Mouse (Mus musculus) ES-CJ7 (cell line): ENCODE measurements around the gene Lhfp.

ENCODE experiments used
- DNase-seq: peaks from one replicate; pipeline ENCODE4 v3.0.0; 2011; ENCODE audit warnings: low read depth, low spot score

The Lhfp gene

DNA sequence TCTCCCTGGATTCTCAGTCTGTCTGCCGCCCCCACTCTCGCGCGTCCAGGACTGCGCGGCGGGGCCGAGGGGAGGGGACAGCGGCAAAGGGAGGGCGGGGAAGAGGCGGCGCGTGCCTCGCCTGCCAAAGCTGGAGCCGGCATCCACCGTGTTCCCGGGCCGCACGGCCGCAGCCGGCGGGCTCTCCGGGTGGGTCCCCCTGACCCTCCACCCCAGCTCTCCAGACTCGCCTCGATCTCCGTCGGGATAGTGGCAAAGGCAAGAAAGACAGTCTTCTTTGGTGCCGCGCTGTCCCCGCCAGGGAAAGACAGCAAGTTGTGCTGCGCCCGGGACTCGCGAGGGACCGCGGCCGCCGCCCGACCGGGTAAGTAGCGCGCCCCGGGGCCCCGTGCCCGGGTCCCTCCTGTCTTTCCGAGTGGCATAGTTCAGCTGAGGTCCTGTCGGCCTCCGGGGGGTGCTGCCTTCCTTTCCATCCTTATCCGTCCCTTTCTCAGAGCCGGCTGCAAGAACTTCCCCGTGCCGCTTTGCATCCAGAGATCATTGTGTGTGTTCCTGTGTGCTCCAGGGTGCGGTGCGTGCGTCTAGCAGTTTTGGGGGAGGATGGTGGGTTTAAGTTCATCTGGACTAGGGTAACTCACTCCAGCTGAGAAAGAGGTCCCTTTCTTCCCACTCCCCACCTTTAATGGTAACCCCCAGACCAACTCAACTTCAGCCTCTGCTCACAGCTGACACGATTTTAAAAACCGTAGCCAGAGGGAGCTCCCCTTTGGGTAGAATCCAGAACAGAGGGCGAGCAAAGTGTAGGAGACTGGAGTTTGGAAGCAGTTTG is at the start of gene Lhfp:
TSS of gene Lhfp (plus strand) at position 118 of the 829 bp plus-strand sequence.
- peak; percentile 52 for DNase-seq

DNA sequence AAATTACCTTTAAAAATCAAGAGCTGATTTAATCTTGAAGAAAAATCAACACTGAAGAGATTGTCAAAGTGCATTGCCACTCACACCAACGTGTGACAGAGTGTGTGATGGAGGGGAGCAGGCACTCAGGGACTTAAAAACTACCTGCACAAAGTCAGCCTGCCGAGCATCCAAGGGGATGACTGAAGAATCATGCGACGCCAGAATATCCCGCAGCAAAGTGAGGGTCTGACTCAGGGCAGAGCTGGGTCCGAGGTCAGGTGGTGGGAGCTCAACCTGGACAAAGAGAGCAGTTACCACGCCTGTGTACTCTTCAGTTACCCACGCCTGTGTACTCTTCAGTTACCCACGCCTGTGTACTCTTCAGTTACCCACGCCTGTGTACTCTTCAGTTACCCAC is 48.0 kb upstream of the Lhfp start:
- DNase-seq: no peak

DNA sequence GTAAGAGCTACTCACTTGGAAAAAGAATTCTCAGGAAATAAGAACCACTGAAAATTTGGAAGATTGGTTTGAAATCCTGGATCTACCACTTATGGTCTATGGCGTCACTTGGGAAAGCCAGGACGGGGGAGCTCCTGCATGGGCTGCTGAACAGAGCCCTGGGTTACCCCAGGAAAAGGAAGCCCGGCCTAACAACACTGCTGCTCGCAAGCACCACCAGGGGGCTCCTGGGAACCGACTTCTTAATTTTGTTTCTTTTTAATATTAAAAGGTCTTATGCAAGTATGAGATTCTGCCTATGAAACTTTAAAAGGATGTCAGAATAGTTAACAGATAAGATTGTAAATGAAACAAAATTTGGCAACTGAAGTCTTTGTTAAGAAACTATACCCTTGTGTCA is 46.7 kb upstream of the Lhfp start:
- no peak for DNase-seq

DNA sequence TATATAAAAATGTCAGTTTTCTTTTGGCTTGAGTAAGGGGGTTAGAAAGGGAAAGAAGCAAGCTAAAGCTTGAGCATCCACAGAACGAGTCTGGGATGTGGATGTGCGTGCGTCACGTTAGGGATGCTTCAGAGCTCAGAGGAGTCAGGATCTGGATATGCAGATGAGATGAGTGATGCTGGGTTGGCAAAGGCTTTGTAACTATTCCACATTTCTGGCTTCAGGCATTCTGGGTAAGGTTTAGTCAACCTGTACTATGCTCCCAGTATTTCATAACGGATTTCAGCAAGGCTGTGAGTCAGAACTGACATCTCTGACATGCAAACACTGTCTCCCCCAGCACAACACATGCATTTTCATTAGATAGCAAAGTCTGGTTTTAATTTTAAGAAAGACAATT is 44.7 kb upstream of the Lhfp start:
- no peak for DNase-seq

DNA sequence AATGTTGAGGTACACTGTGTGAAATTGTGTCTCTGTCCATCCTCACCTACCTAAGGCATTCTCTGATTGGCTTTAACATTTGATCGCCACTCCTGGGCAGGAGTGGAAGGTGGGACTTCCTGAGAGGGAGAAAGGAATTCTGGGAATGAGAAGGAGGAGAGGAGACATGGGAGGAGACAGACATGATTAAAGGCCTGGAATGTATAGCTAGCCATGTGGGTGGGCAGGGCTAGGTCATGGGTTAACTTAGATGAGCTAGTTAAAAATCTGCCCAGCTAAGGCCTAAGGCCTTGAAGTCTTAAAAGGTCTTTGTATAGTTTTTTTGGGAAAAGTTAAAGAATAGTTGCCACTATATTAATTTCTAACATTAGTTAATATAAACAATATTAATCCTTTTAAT is 43.9 kb upstream of the Lhfp start:
- no peak for DNase-seq

DNA sequence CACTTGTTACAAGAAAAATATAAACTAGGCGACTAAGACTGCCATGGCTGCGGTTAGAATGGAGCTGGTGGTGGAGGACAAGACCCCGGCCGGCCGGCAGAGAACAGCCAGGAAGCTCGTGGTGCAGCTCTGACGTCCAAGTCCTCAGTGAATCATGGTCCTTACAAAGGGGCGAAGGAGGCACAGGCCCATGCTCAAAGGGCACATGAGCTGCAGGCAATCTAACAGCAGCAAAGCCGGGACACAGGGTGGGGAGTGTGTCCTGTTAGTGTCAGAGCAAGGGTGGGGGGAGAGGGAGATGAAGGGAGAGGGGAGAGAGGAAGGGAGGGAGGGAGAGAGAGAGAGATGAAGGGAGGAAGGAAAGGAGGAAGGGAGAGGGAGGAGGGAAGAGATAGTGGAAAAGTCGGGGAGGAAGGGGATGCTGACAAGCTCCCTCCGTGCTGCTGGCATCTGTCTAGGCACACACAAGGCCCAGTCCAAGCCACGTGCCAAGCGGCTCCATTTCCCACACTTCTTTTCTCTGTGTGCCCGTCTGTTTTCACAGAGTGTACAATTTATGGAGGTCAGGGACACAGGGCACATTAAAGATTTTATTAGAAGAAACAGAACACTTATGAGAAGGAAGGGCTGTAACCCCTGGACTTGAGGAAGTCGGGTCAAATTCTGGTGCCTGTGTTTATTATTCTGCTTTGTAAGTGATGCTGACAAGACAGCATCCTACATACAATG is 42.1 kb upstream of the Lhfp start:
- DNase-seq: no peak

DNA sequence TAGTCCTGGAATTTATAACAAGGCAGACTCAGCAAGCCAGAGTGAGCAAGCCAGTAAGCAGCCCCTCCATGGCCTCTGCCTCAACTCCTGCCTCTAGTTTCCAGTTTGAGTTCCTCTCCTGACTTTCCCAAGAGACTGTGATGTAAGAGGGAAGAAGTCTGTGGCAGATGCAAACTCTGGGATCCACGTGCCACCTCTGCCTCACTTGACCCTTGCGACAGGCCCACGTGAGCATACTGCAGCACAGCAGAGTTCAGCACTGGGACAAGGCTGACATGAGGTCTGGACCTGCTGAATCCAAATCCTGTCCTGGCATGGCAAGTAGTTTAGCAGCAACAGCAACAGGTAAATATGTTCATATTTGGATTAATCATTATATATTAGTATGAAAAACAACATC is 41.3 kb upstream of the Lhfp start:
- no peak for DNase-seq

DNA sequence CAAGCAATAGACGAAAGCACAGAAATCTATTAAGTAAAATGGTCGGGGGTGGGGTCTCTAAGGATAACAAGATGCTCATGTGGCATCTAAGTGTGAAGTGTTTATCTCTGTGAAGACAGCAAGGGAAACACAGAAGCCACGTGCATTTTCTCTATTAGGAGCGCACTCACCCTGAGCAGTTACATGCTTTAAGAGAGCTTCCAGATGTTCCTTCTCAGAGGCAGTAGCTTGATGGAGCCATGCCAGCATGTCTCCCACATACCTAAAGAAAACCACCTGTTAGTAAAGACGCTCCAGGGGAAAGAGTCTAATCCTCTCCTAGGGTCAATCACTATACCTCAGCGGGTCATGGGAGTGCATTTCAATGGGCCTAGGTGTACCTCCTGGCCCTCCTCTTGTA is 39.3 kb upstream of the Lhfp start:
- DNase-seq: no peak

DNA sequence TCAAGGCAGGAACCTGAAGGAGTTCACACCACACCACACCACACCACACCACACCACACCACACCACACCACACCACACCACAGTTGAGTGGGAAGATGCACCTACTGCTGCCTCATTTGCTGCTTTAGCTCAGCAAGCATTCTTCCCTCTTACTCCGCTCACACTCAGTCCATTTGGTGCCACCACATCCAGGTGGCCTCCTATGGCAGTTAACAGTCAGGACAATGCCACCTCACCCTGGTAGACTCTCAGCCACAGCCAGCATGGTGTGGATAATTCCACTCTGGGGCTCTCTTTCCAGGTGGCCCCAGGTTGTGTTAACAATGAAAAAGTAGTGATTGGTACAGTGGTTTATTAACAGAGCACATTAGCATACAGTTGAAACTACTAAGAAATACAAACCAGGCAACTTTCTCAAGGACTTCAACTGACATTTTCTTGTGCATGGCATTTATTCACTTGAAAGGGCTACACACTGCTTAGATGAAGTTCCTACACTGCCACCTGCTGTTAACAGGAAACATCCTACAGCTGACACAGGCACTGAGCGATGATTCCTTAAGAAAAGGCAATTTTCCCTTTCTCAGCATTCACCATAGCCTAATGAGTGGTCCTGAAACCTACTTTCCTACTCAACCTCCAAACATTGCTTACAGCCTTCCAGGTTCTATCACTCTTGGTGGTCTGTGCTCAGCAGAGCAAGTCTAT is 36.8 kb upstream of the Lhfp start:
- peak; percentile 55 for DNase-seq

DNA sequence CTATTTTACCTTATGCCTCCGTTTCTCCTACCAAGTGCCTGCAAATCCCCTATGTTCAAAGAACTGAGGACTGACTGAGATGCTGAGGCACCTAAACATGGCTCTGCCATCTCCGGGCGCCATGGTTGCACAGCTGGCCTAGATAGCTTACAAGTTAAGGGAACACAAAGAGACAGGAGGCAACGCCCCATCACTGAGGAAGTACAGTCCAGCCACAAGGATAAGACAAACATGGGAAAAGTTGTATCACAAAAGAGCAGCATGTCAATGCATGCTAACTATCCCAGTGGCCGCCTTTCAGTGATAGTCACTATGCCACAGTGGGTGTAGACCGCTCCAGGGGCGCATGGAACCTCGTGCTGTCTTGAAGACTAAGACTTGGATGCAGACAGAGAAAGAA is 33.9 kb upstream of the Lhfp start:
- no peak for DNase-seq

DNA sequence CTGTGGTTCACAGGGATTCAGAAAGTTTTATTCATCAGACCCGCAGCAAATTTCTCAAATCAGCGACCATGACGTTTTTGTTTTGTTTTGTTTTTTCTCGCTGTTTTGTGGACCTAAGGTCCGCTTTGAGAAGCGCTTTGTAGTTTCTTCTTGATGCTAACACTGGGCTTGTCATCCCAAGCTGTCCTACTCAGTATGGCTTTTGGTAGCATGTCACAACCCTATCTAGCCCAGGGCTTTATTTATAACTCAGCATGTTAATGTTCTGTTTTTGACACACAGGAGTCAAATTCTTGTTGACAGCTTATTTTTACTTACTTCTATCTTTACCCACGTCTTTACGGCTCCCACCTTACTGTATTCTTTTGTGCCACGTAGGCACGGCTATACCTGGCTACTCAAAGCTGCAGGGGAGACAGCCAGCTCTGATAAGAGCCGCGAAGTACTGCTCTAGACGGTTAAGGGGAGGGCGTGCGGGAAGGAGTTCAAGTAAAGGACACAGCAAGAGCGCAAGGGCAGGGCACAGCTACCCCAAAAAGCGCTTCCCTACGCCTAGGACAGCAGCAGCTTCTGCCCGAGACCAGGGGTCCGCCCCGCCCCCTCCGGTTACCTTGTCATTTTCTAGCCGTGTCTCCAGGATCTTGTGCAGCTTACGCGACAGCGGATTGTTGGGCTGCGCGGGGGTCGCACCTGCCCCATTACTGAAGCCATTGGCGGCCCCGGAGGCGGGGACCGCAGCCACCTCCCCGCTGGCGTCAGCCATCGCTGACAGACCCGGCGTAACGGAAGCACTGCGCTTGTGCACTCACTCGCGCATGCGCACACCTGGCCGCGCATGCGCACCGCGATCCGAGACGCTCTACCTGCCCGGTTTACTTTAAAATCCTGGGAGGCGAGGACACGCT is 24.6 kb upstream of the Lhfp start, which contains the start of gene Cog6:
TSS of gene Cog6 (minus strand) at position 802 of the 905 bp plus-strand sequence.
- peak; percentile 92 for DNase-seq

DNA sequence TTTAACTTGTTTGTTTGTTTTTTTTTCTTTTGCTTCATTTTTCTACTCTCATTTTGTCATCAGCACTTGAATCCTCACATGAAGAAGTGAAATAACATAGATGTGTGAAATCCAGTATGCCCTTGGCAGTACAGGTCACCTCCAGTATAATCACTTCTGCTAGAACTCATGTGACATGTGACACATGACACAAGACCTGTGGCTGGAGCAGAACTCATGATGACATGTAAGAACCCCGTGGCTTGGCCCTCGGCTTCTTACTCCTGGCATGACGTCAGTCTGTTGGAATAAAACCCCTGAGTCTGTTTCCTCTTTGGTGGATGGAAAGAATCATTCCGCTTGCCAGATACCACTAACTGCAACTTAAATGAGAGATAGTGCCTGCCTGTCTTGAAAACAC is 14.0 kb upstream of the Lhfp start:
- DNase-seq: no peak

DNA sequence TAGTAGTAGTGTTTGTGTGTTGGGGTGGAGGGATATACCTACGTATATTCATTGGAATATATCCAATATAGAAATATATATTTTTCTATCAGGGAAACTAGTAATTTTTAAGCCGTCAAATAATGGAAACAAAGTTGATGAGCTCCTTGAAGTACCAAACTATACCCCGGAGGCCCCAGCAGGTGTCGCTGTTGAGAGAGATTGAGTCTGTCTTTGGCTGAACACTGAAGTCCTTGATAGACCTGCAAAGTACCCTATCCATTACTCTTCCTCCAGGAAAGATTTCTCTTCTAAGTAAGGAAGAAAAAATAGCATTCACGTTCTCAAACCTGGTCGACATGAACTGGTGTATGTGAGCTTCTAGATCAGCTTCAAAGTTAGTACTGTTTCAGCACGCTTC is 12.3 kb upstream of the Lhfp start:
- peak; percentile 79 for DNase-seq

DNA sequence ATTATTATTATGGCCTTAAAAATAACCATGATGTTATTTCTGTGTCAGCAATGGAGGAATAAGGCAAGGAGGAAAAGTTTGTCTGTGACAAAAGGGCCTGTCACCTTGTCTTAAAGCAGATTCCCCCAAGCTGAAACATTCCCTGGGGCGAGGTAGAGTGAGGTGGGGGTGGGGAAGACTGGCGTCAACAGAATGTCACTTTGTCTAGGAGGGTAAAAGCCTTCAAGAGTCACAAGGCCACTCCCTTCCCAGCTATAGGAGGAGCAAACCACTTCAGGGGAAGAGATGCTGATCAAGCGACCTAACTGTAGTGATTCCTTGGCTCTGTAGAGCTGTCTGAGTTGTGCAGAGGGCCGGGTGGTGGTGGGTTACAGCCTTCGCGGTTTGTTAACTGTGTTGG is 9.7 kb upstream of the Lhfp start:
- DNase-seq: peak; percentile 53

DNA sequence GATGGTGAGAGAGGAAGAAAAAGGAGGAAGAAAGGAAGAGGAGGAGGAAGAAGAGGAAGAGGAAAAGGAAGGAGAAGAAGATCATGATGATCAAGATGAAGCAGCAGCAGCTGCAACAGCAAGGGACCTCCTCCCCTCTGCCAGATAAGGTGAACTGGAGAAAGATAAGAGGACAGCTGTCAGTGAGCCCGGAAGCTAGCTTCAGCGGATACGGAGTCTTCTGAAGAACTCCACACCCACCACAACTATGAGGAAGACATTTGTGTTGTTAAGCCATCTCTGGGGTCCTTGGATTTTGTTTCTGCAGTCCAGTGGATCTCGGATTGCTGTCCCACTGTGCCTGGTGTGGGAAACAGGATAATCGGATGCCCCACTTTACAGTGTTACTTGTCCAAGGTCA is 8.9 kb upstream of the Lhfp start:
- no peak for DNase-seq

DNA sequence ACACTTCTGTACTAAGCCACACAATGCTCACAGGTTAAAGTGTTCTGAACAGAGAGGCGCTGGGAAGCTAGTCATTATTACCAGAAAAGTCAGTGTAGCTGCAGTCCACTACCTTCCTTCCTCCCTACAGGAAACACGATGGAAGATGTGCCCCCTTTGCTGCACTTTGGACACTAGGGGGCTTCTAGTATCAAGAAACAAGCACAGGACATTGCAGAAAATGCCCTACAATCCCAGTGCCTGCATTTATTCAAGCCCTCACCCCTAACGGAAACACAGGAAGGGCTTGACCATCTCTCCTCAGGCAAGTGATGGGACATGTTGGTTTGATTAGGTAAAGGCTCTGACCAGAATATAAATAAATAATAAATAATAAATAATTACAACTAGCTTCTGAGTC is 7.9 kb upstream of the Lhfp start:
- peak; percentile 63 for DNase-seq

DNA sequence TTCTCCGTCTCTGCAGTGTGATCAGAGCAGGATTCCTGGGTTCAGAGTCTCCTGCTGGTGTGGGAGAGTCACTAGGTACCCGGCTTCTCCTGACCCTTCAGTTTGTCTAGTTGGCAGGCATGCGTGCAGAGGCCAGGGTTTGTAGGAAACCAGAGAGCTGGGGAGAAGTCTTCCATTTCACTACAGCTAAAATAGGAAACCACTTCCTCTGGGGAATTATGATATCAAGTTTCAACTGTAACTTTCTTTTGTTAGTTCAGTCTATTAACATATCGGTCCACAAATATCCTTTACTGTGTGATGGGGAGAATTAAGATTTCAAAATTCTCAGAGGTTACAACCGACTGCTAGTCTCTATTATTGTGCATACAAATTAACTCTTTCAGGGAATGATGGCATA is 5.3 kb upstream of the Lhfp start:
- no peak for DNase-seq

DNA sequence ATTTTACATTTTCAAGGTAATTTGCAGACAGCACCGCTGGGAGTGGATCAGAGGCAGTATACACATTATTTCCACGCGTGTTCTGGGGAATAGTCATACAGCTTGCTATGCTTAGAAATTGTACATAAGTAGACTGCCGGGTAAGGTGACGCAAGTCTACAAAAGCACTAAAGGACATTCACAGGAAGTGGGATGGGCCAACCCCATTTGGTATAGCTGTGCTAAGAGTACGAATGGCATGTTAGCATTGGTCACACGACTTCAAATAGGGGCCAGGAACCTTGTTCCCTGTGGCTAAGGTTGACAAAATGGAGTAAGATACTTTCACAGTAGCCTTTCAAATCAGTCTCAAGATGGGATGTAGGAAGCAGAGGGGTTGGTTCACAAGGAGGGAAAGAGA is 4.4 kb upstream of the Lhfp start:
- DNase-seq: no peak

DNA sequence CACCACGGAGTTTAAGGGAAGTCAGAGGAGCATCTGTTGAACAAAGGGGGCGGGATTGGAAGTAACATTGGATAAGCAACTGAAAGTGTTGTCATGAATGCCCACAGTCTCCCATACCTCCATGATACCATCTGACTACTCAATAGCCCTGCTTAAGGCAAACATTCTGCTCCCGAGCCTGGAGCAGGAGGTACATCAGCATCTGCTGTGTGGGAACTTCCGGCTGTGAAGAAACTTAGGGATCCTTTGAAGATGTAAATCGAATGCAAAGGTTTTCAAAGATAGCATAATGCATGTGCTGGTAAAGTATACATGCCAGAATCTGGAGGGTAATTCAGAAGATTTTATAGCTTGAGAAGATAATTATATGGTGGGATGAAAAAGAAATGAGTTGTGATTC is 2.4 kb upstream of the Lhfp start:
- no peak for DNase-seq

DNA sequence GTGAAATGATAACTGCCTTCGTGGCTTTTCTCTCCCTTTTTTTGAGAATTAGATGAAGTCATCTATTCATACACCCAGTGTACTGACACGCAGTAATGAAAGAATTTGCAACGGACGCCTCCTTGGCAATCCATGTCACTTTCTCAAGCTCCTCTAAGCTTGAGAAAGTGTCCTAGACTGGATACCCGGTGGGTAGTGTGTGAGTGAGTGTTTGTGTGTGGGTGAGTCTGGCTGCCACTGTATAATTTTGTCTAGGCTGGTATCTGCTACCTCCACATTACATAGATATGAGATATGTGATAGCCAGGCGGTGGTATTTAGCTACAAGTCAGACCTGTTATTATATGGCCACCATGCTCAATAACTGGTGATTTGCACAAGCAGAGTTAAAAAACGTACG is 1.6 kb upstream of the Lhfp start:
- no peak for DNase-seq

DNA sequence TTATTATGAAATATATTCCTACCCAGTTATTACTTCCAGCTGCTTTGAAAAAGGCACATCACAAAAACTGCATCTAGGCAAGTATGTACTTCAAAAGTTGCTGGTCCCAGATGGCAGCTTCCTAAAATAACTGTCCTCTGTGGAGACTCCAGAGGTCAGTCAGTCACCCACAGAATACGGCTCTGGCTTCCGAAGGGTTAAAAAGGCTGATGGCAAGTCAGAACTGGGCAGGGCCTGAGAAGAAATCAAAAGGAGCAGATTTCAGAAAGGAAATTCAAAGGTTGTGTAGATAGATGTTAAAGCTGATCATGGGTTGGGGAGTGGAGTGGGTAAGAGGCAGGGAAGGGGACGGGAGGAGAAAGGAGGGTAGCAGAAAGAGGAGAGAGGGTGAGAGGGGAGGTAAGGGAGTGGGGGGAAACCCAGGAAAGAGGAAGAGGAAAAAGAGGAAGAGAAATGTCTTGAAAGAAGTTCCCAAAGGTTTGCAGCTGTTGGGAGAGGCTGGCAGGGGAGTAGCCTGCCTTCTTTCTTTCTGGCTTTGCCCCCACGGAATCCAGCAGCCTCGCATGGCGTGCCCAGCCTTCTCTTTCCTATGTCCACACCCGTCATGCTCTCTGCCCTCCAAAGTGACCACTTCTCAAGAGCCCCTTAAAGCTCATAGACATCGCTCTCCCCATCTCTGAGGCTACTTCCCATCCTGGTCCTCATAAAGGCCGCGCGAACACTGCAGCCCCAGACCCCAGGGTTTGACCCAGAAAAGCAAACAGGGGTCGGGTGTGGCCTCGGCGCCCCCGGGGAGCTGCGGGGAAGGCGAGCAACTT is 526 bp upstream of the Lhfp start:
- no peak for DNase-seq
